Mouse (Mus musculus) CH12.LX (cell line): ENCODE measurements at regions not wholly inside any gene's neighbourhood (a gene's known extent, or its start where the extent isn't known, plus 50 kb on each side); places are given as distances from the start of the nearest gene placed in this dataset.
"Not testable (repeated sequence)": the region's sequence is repeated elsewhere in the genome, so short reads cannot be mapped to it uniquely, and the experiment has no call there.

Experiments
- DNase-seq: peaks from one replicate; pipeline ENCODE4 v3.0.0-alpha.2; 2013; ENCODE audit errors: extremely low read depth
- H3K27ac ChIP-seq: 2 replicates; pipeline ENCODE4 v1.5.1; 2012; ENCODE audit warnings: low read depth, mild to moderate bottlenecking, control low read depth, moderate library complexity; ENCODE audit not compliant: insufficient read depth
- H3K27me3 ChIP-seq: replicated peaks from 2 replicates; pipeline ENCODE3; 2012; ENCODE audit warnings: inconsistent platforms
- H3K36me3 ChIP-seq, 2 experiments: replicated peaks in 1 of 2; 2 replicates each; pipeline versions ENCODE3 to v1.6.1; 2012; ENCODE audit warnings: inconsistent platforms in 1 of 2, low read length in 1 of 2, mild to moderate bottlenecking in 1 of 2, mixed read lengths in 1 of 2, moderate library complexity in 1 of 2; ENCODE audit not compliant: control insufficient read depth in 1 of 2, insufficient read depth in 1 of 2
- H3K4me1 ChIP-seq, 2 experiments: 2 replicates each; pipeline ENCODE4 v1.6.1; 2012; ENCODE audit warnings: inconsistent platforms in 1 of 2, moderate library complexity in 1 of 2; ENCODE audit not compliant: insufficient read depth in 2 of 2, control insufficient read depth in 1 of 2
- H3K4me2 ChIP-seq: 2 replicates; pipeline ENCODE4 v1.6.1; 2012; ENCODE audit warnings: low read depth, mild to moderate bottlenecking, control low read depth; ENCODE audit not compliant: poor library complexity, insufficient read depth, severe bottlenecking
- H3K4me3 ChIP-seq, 3 experiments: fragments of 150-350 bp in 1 of 3; sonication (generic) in 1 of 3; replicated peaks in 1 of 3; 2 replicates each; pipeline versions ENCODE3 to v1.5.1; 2011 to 2012; ENCODE audit warnings: low read depth in 2 of 3, low read length in 2 of 3, mild to moderate bottlenecking in 2 of 3, moderate library complexity in 2 of 3, control low read depth in 1 of 3, improper control_type of control experiment in 1 of 3, inconsistent platforms in 1 of 3, mixed read lengths in 1 of 3; ENCODE audit not compliant: poor library complexity in 1 of 3
- H3K79me2 ChIP-seq: replicated peaks from 2 replicates; pipeline ENCODE4 v1.6.1; 2012; ENCODE audit warnings: mild to moderate bottlenecking, moderate library complexity; ENCODE audit not compliant: control insufficient read depth, poor library complexity, insufficient read depth, severe bottlenecking; ENCODE audit errors: extremely low read depth
- H3K9ac ChIP-seq: 2 replicates; pipeline ENCODE4 v1.6.1; 2012; ENCODE audit warnings: low read depth, mild to moderate bottlenecking, control low read depth, moderate library complexity; ENCODE audit not compliant: insufficient read depth
- H3K9me3 ChIP-seq: replicated peaks from 2 replicates; pipeline ENCODE3; 2012; ENCODE audit warnings: low read length, inconsistent platforms, mixed read lengths
- CTCF ChIP-seq, 2 experiments: IDR thresholded peaks in 1 of 2; conservative IDR thresholded peaks in 1 of 2; 2 replicates each; pipeline ENCODE4 v1.5.1; 2011 to 2012; ENCODE audit warnings: low read depth in 2 of 2, low read length in 2 of 2, improper control_type of control experiment in 1 of 2, inconsistent platforms in 1 of 2, mild to moderate bottlenecking in 1 of 2, moderate library complexity in 1 of 2
- EP300 ChIP-seq: IDR thresholded peaks from 2 replicates; pipeline ENCODE4 v1.6.1; 2011; ENCODE audit warnings: low read length, improper control_type of control experiment
- ETS1 ChIP-seq: conservative IDR thresholded peaks from 2 replicates; pipeline ENCODE4 v1.6.1; 2012; ENCODE audit warnings: low read depth, mild to moderate bottlenecking, inconsistent platforms, low read length, improper control_type of control experiment, moderate library complexity
- HCFC1 ChIP-seq: IDR thresholded peaks from 2 replicates; pipeline ENCODE4 v1.6.1; 2012; ENCODE audit warnings: low read depth, mild to moderate bottlenecking, inconsistent platforms, low read length, improper control_type of control experiment
- IRF4 ChIP-seq: IDR thresholded peaks from 2 replicates; pipeline ENCODE4 v1.6.1; 2014; ENCODE audit warnings: low read depth, mild to moderate bottlenecking, inconsistent platforms, low read length, improper control_type of control experiment
- JUN ChIP-seq: IDR thresholded peaks from 2 replicates; pipeline ENCODE4 v1.6.1; 2011; ENCODE audit warnings: low read depth, mild to moderate bottlenecking, low read length, improper control_type of control experiment, moderate library complexity; ENCODE audit not compliant: insufficient read depth
- KAT2A ChIP-seq: IDR thresholded peaks from 2 replicates; pipeline ENCODE4 v1.6.1; 2012; ENCODE audit warnings: low read length, improper control_type of control experiment, inconsistent platforms; ENCODE audit not compliant: insufficient replicate concordance
- MAX ChIP-seq: IDR thresholded peaks from 2 replicates; pipeline ENCODE4 v1.6.1; 2011; ENCODE audit warnings: low read length, improper control_type of control experiment
- PAX5 ChIP-seq: IDR thresholded peaks from 2 replicates; pipeline ENCODE4 v1.6.1; 2012; ENCODE audit warnings: low read length, inconsistent platforms, mixed read lengths
- RAD21 ChIP-seq: IDR thresholded peaks from 2 replicates; pipeline ENCODE4 v1.6.1; 2011; ENCODE audit warnings: low read depth, mild to moderate bottlenecking, low read length, improper control_type of control experiment, moderate library complexity
- SMC3 ChIP-seq: IDR thresholded peaks from 2 replicates; pipeline ENCODE4 v1.6.1; 2011; ENCODE audit warnings: low read depth, low read length, improper control_type of control experiment
- USF2 ChIP-seq: conservative IDR thresholded peaks from 2 replicates; pipeline ENCODE4 v1.6.1; 2011; ENCODE audit warnings: low read depth, low read length, improper control_type of control experiment
- ZKSCAN1 ChIP-seq: IDR thresholded peaks from 2 replicates; pipeline ENCODE4 v1.6.1; 2012; ENCODE audit warnings: low read depth, inconsistent platforms, low read length, improper control_type of control experiment, borderline replicate concordance
- ZMIZ1 ChIP-seq: IDR thresholded peaks from 2 replicates; pipeline ENCODE4 v1.6.1; 2012; ENCODE audit warnings: low read depth, mild to moderate bottlenecking, inconsistent platforms, low read length, improper control_type of control experiment
- dilution Hi-C: fragments of 300-500 bp; cut with MboI; formaldehyde crosslinking; loops from 2 replicates; pipeline ENCODE4 v1.14.3; 2020; ENCODE audit warnings: low sequenced_read_pairs; ENCODE audit not compliant: extremely low pct_unique_long_range_greater_than_20kb, extremely low pct_ligation_motif_present
- in situ Hi-C: fragments of 300-500 bp; cut with MboI; formaldehyde crosslinking; loops from 3 replicates; pipeline ENCODE4 v1.14.3; 2019; ENCODE audit warnings: low sequenced_read_pairs, low pct_ligation_motif_present, low pct_unique_long_range_greater_than_20kb, mixed read lengths

- Histone ChIP-seq H3K4me1 (no peaks in the 10 kb centered on the region), H3K9me3 (no peaks in the 10 kb centered on the region), H3K27ac (no peak overlapping the region), H3K4me3 (no peak overlapping the region), H3K27me3 (no peaks in the 10 kb centered on the region), H3K36me3 (no peaks in the 10 kb centered on the region), H3K79me2 (no peaks in the 10 kb centered on the region), H3K9ac (no peak overlapping the region), H3K4me2 (no peak overlapping the region)
- TF ChIP-seq ZKSCAN1 (no peak), KAT2A (no peak), MAX (no peak), USF2 (no peak), HCFC1 (no peak), ETS1 (no peak), PAX5 (no peak), JUN (no peak), IRF4 (no peak), ZMIZ1 (no peak), EP300 (no peak)
- no peak for DNase-seq
- in situ Hi-C loops (no loop called here), dilution Hi-C loops (no loop called here)
Measured at GRCm38 (mm10) chrX:95366995-95367394, 77.7 kb downstream of the Amer1 start.

DNA sequence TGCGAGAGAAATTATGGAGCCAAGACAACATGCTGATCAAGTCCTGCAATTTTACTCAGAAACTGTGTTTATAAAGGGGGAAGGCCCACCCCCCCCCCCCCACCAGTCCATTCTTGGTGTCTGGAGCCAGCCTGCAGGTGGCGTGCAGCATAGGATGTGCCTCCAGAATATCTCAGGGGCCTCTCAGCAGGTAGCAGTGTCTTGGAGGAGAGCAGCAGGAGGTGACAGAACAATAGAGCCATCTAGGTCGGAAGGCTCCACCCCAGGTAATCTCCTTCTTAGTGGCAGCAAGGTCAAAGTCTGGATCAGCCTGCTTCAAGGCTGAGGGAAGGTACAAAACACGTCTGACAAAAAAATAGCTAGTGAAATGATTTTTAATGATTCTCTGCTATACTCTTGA, 79.3 kb downstream of the Amer1 start:
- dilution Hi-C loops, H3K4me3 ChIP-seq, H3K9ac ChIP-seq, H3K9me3 ChIP-seq, H3K79me2 ChIP-seq, DNase-seq, in situ Hi-C loops, H3K4me2 ChIP-seq, H3K4me1 ChIP-seq, H3K27me3 ChIP-seq, H3K27ac ChIP-seq, H3K36me3 ChIP-seq: not testable (repeated sequence)

DNA sequence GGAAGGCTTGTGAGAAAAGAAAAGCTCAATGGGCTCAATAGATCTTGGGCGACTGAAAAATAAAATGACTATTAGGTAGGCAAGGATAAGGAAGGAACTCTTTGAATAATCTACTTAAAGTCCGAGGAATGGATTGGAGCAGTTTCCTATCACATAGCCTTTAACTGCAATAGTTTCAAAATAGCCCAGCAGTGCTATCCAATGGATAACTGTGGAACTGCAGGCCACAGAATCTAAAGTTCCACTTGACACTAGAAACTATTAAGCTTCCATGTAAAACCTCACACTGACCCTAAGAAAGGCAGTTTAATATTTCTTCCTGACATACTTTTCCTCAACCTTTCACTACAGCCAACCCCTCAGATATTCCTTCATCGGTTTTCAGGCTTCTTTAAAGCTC, 85.6 kb downstream of the Amer1 start:
- H3K4me2 ChIP-seq: no peak overlapping the region
- peak; percentile 7 for DNase-seq
- no peak overlapping the region for H3K9ac ChIP-seq
- no peaks in the 10 kb centered on the region for H3K79me2 ChIP-seq
- no peaks in the 10 kb centered on the region for H3K4me1 ChIP-seq
- no peak overlapping the region for H3K27ac ChIP-seq
- no peaks in the 10 kb centered on the region for H3K27me3 ChIP-seq
- in situ Hi-C loops (no loop called here), dilution Hi-C loops (no loop called here)
- TF ChIP-seq SMC3 (peak; percentile 42), CTCF (conservative IDR thresholded peaks at IDR 0.05 in 1 of 2, IDR thresholded peaks at IDR 0.05 in 1 of 2; ENCODE audit: low read depth in 2 of 2, low read length in 2 of 2) (peak; percentile 22 to 63; a peak in 2 of 4 replicates), ZMIZ1 (no peak), RAD21 (peak; percentile 62)
- no peaks in the 10 kb centered on the region for H3K36me3 ChIP-seq
- no peak overlapping the region for H3K4me3 ChIP-seq
- H3K9me3 ChIP-seq: no peaks in the 10 kb centered on the region
